Mouse (Mus musculus) spleen, adult 2 months (tissue): ENCODE measurements at regions not wholly inside any gene's neighbourhood (a gene's known extent, or its start where the extent isn't known, plus 50 kb on each side); places are given as distances from the start of the nearest gene placed in this dataset.

Experiments used
- DNase-seq, 2 experiments: peaks; one replicate each; pipeline versions ENCODE4 v3.0.0 to v3.0.0-alpha.2; 2012 to 2021; ENCODE audit warnings: low spot score in 2 of 2, low read depth in 1 of 2
- H3K27ac ChIP-seq: fragments of 200-500 bp; 2 replicates; pipeline ENCODE4 v1.5.1; 2012; ENCODE audit warnings: low read length, inconsistent platforms; ENCODE audit not compliant: insufficient read depth
- H3K27me3 ChIP-seq: fragments of 200-500 bp; 2 replicates; pipeline ENCODE4 v1.6.1; 2012; ENCODE audit warnings: mild to moderate bottlenecking, moderate library complexity, low read length, inconsistent platforms; ENCODE audit not compliant: control insufficient read depth, insufficient read depth
- H3K36me3 ChIP-seq: fragments of 200-500 bp; 2 replicates; pipeline ENCODE4 v1.6.1; 2012; ENCODE audit warnings: mild to moderate bottlenecking, low read length, inconsistent platforms; ENCODE audit not compliant: control insufficient read depth, insufficient read depth
- H3K4me1 ChIP-seq: fragments of 200-500 bp; 2 replicates; pipeline ENCODE4 v1.6.1; 2011; ENCODE audit warnings: inconsistent platforms; ENCODE audit not compliant: control insufficient read depth, insufficient read depth, insufficient read length
- H3K4me3 ChIP-seq: fragments of 200-500 bp; 2 replicates; pipeline ENCODE4 v1.5.1; 2011; ENCODE audit warnings: mild to moderate bottlenecking, inconsistent platforms; ENCODE audit not compliant: insufficient read depth, insufficient read length; ENCODE audit errors: extremely low read depth
- CTCF ChIP-seq: fragments of 200-500 bp; IDR thresholded peaks from 2 replicates; pipeline ENCODE4 v1.5.1; 2011; ENCODE audit warnings: mild to moderate bottlenecking, inconsistent platforms; ENCODE audit not compliant: insufficient read depth, insufficient read length, insufficient replicate concordance; ENCODE audit errors: extremely low read depth
- POLR2A ChIP-seq: fragments of 200-500 bp; IDR thresholded peaks from 2 replicates; pipeline ENCODE4 v1.6.1; 2011; ENCODE audit warnings: low read depth, low read length, inconsistent platforms
- WGBS: fragments of 180-500 bp; shearing (Covaris S2); methylation state at CpG from one replicate; pipeline ENCODE4 v1.1.7; 2018; 5-methylcytosine and 5-hydroxymethylcytosine counted together

DNA sequence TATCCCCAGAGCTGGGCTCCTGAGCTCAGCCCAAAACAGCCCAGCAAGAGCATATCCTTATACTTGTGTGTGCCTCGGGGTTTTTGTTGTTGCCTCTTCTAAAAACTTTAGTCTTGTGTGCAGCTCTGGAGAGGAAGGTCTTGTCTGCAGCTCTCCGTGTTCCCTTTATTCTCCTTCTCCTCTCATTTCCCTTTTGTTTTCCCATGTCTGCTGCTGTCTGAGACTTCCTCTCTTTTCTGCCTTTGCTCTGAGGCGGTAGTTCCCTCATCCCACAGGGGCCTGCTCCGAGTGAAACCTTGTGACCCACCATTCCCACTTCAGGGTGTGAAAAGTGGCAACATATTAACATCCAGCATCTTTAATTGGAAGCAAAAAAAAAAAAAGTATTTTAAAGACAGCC is 51.5 kb upstream of the Bach2 start:
- H3K4me1 ChIP-seq: no peaks in the 10 kb centered on the region
- WGBS: 55% methylated on average over 4 of the region's 4 CpGs
- TF ChIP-seq POLR2A (no peak), CTCF (no peak)

DNA sequence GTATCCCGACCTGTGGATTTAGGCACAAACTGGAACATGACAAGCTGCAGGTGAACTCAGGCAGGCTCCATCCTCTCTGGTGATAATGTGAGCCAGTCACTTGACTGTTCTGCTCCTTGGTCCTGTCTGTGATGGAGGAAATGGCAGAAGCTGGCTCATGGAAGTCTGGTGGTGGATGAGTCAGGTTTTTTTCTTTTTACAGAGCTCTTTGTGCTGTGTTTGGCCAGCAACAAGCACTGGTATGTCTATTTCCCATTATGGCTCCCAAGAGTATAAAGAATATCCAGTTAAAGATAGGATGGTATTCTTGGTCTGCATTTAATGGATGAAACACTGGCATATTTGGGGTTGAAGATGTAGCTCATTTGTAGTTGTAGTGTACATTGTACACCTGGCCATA is 50.5 kb upstream of the Bach2 start:
- Histone ChIP-seq H3K27ac (no peak overlapping the region), H3K4me3 (no peak overlapping the region), H3K36me3 (no peaks in the 10 kb centered on the region), H3K27me3 (no peaks in the 10 kb centered on the region), H3K4me1 (no peaks in the 10 kb centered on the region)
- no peak for DNase-seq
- WGBS: 96% methylated on average over 1 of the region's 1 CpGs
- TF ChIP-seq POLR2A: no peak
- no peak for TF ChIP-seq CTCF

More for the DNA sequence above, 51.5 kb upstream of the Bach2 start:
- H3K27ac ChIP-seq: no peak overlapping the region
- no peaks in the 10 kb centered on the region for H3K27me3 ChIP-seq
- no peaks in the 10 kb centered on the region for H3K36me3 ChIP-seq
- H3K4me3 ChIP-seq: no peak overlapping the region
- DNase-seq: no peak

DNA sequence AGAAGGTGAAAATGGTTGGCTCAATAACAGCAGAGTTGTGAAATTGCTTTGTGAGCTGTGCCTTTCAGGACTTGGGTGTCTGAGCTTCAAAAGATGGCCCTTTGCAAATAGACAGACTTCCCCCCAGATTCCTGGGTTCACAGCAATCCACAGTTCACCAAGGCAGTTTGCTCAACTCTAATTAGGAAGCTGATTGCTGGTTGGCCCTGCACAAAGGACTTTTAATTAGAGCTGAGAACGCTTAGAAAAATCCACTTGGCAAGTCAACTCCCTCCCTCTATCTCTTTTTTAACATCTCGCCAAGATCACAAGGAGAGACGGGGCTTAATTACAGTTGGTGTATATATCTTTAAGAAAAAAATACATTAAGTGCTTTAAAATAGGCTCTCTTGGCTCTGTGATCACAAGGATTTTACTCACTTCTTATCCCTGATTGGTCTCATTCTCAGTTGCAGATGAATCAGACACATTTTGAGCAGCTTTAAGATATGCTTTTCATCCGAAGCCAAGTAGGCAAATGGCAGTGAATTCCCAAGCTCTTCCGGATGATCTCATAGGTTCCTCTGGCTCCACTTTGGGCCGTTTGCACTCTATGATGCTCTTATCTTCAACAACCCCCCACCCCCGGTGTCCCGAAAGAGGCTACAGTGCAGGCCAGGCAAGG is 49.7 kb upstream of the Bach2 start:
- Histone ChIP-seq H3K27ac (no peak overlapping the region), H3K4me1 (no peaks in the 10 kb centered on the region), H3K36me3 (no peaks in the 10 kb centered on the region), H3K4me3 (no peak overlapping the region), H3K27me3 (no peaks in the 10 kb centered on the region)
- DNase-seq: no peak
- 83% methylated on average over 8 of the region's 8 CpGs for WGBS
- TF ChIP-seq POLR2A (no peak), CTCF (no peak)
